Mouse (Mus musculus) kidney, postnatal 10 days (tissue): ENCODE results near the gene Serpina3g.

Source experiments
- DNase-seq: peaks from one replicate; pipeline ENCODE4 v3.0.0; 2021; ENCODE audit warnings: mixed read lengths

Gene Serpina3g

GRCm38 (mm10) chr12:104283380-104283779 lies 47.3 kb downstream of the Serpina3g start:
- no peak for DNase-seq

- no peak for DNase-seq
These were observed 52.3 kb downstream of the Serpina3g start for GRCm38 (mm10) chr12:104288336-104288735.

- no peak for DNase-seq
These were observed 53.8 kb downstream of the Serpina3g start for GRCm38 (mm10) chr12:104289872-104290271.
